Mouse (Mus musculus) C3H10T1/2 (cell line): Measurements from ENCODE around the gene Larp6. TPM values are rescaled to one million over a fixed set of nuclear protein-coding genes. Genes with fewer than 3 reads are reported as not detected.

Experiments used
- polyA plus RNA-seq, 2 experiments: library from polyadenylated mRNA; unstranded; fragments of >200 nt; fragmentation: generic; extraction: Trizol; gene quantifications; one replicate each; pipeline ENCODE4 v1.2.1; 2012; ENCODE audit warnings: missing spikeins in 2 of 2

Larp6 gene
- under 1 TPM in 1 of 2 experiments, not detected in 1; 0.01 TPM for polyA plus RNA-seq

DNA sequence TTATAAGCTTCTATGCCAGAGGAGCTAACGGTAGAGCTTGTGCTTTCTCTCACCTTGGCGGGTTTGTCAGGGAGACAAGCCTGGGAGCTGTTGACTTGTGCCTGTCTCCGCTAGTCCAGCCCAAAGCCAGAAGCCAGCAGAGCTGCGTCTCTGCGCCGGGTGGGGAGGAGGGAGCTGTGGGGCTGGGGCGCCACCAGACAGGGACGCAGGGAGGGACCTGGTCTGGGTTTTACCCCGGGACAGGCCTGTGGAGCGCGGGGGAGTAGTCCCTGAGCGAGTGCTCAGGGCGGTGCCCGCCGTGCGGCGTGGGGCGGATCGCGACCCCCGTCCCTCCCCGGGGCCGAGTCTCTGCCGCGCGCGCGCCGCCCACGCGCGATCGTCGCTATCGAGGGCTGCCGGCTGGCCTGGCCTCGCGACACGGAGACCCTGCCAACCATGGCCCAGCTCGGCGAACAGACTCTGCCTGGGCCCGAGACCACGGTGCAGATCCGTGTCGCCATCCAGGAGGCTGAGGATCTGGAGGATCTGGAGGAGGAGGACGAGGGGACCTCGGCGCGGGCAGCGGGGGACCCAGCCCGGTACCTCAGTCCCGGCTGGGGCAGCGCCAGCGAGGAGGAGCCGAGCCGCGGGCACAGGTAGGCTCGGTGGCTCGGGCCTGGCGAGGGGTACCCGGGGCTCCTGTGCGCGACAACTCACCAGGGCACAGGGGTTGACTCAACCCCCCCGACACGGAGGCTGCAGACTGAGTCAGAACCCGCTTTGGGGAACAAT is at the start of gene Larp6:
Gene Larp6, plus strand, starts transcription at position 219 of the 771 bp plus-strand sequence.

GRCm38 (mm10) chr9:60687891-60688324 is 24.9 kb upstream of the Larp6 start, which contains the start of gene Lrrc49:
Gene Lrrc49, minus strand, starts transcription at chr9:60688158.

Other genes with a start within 250 kb of the Larp6 start
- under 1 TPM in 1 of 2 experiments, not detected in 1; 0.06 TPM for gene Thsd4, start 190.9 kb upstream of the Larp6 start, polyA plus RNA-seq
- gene Lrrc49, start 24.8 kb upstream of the Larp6 start, polyA plus RNA-seq: 10 to 100 TPM in 1 of 2 experiments, under 1 TPM in 1; 0.69 to 11.6 TPM
- gene Uaca, start 81.6 kb downstream of the Larp6 start, polyA plus RNA-seq: 10 to 100 TPM in 1 of 2 experiments, 1 to 10 TPM in 1; 2.9 to 19.4 TPM